Mouse (Mus musculus) spleen, postnatal 10 days (tissue): ENCODE data around the gene Nrgn.

Source experiments
- DNase-seq, 2 experiments: peaks; one replicate each; pipeline ENCODE4 v3.0.0; 2021 to 2022; ENCODE audit warnings: low spot score in 2 of 2

Nrgn gene

GRCm38 (mm10) chr9:37552536-37553293 lies at the start of gene Nrgn:
Nrgn (minus strand) TSS chr9:37552904.
- DNase-seq = peak in 1 of 2 experiments; percentile 76

GRCm38 (mm10) chr9:37600538-37601205 lies 48.0 kb upstream of the Nrgn start:
- DNase-seq = no peak

GRCm38 (mm10) chr9:37598637-37599036 lies 45.9 kb upstream of the Nrgn start:
- DNase-seq = no peak

GRCm38 (mm10) chr9:37595570-37595969 lies 42.9 kb upstream of the Nrgn start:
- no peak for DNase-seq

- no peak for DNase-seq
Measured at GRCm38 (mm10) chr9:37593690-37594089, 41.0 kb upstream of the Nrgn start.

GRCm38 (mm10) chr9:37592633-37593032 lies 39.9 kb upstream of the Nrgn start:
- DNase-seq = no peak

GRCm38 (mm10) chr9:37592025-37592424 lies 39.3 kb upstream of the Nrgn start:
- DNase-seq = no peak

- no peak for DNase-seq
Measured at GRCm38 (mm10) chr9:37590381-37590780, 37.7 kb upstream of the Nrgn start.

- no peak for DNase-seq
Measured at GRCm38 (mm10) chr9:37586718-37587117, 34.0 kb upstream of the Nrgn start.

GRCm38 (mm10) chr9:37583594-37583993 lies 30.9 kb upstream of the Nrgn start:
- DNase-seq = no peak

GRCm38 (mm10) chr9:37576436-37576930 lies 23.8 kb upstream of the Nrgn start:
- DNase-seq = peak in 1 of 2 experiments; percentile 51

GRCm38 (mm10) chr9:37572204-37572876 lies 19.6 kb upstream of the Nrgn start:
- no peak for DNase-seq

- no peak for DNase-seq
Measured at GRCm38 (mm10) chr9:37569231-37569835, 16.6 kb upstream of the Nrgn start.

- DNase-seq = no peak
Measured at GRCm38 (mm10) chr9:37568605-37569214, 16.0 kb upstream of the Nrgn start.

GRCm38 (mm10) chr9:37567892-37568604 lies 15.3 kb upstream of the Nrgn start:
- DNase-seq = peak in 1 of 2 experiments; percentile 20

- DNase-seq = no peak
Measured at GRCm38 (mm10) chr9:37567454-37567853, 14.8 kb upstream of the Nrgn start.

GRCm38 (mm10) chr9:37567019-37567418 lies 14.3 kb upstream of the Nrgn start:
- no peak for DNase-seq

- no peak for DNase-seq
Measured at GRCm38 (mm10) chr9:37563805-37564204, 11.1 kb upstream of the Nrgn start.

- DNase-seq = no peak
Measured at GRCm38 (mm10) chr9:37560617-37561016, 7.9 kb upstream of the Nrgn start.

- no peak for DNase-seq
Measured at GRCm38 (mm10) chr9:37556366-37556765, 3.7 kb upstream of the Nrgn start.
